Mouse (Mus musculus) ES-Bruce4 (cell line): Measurements from ENCODE around the gene Mss51. TPM values are rescaled to one million over a fixed set of nuclear protein-coding genes. Genes with fewer than 3 reads are reported as not detected.

Experiments
- H3K27ac ChIP-seq: 2 replicates; pipeline ENCODE4 v1.5.1; 2012; ENCODE audit warnings: low read length, inconsistent platforms; ENCODE audit not compliant: insufficient read depth
- H3K27me3 ChIP-seq: 2 replicates; pipeline ENCODE4 v1.6.1; 2012; ENCODE audit warnings: mild to moderate bottlenecking, low read length, inconsistent platforms; ENCODE audit not compliant: control insufficient read depth, poor library complexity, insufficient read depth, severe bottlenecking
- H3K36me3 ChIP-seq: 2 replicates; pipeline ENCODE4 v1.6.1; 2012; ENCODE audit warnings: inconsistent platforms, mild to moderate bottlenecking, low read length, moderate library complexity; ENCODE audit not compliant: control insufficient read depth, poor library complexity, insufficient read depth, severe bottlenecking
- H3K4me1 ChIP-seq: one replicate; pipeline ENCODE4 v1.8.1; 2011; ENCODE audit warnings: low read length; ENCODE audit not compliant: control insufficient read depth, insufficient read depth
- H3K4me3 ChIP-seq: 2 replicates; pipeline ENCODE4 v1.5.1; 2011; ENCODE audit warnings: low read depth, mild to moderate bottlenecking, low read length
- H3K9ac ChIP-seq: 2 replicates; pipeline ENCODE4 v1.6.1; 2012; ENCODE audit warnings: low read depth, mild to moderate bottlenecking, inconsistent platforms; ENCODE audit not compliant: poor library complexity, severe bottlenecking
- H3K9me3 ChIP-seq: replicated peaks from 2 replicates; pipeline ENCODE4 v1.6.1; 2012; ENCODE audit warnings: mild to moderate bottlenecking, low read length, inconsistent platforms; ENCODE audit not compliant: control insufficient read depth, poor library complexity, insufficient read depth, severe bottlenecking
- CTCF ChIP-seq: IDR thresholded peaks from one replicate; pipeline ENCODE4 v1.8.1; 2011; ENCODE audit warnings: low read depth, low read length
- EP300 ChIP-seq: IDR thresholded peaks from 2 replicates; pipeline ENCODE4 v1.6.1; 2011; ENCODE audit warnings: low read depth, low read length; ENCODE audit not compliant: insufficient read depth
- POLR2A ChIP-seq: IDR thresholded peaks from one replicate; pipeline ENCODE4 v1.8.1; 2011; ENCODE audit warnings: low read length; ENCODE audit not compliant: insufficient read depth
- polyA plus RNA-seq: library from polyadenylated mRNA; stranded (reverse); fragments of >200 nt; gene quantifications from 2 replicates; pipeline ENCODE4 v1.2.4, GENCODE M21; 2011; ENCODE audit warnings: low read depth; ENCODE audit not compliant: missing spikeins, insufficient read depth, insufficient read length

The Mss51 gene
- polyA plus RNA-seq = 3.2 and 3.8 TPM in 2 replicates

DNA sequence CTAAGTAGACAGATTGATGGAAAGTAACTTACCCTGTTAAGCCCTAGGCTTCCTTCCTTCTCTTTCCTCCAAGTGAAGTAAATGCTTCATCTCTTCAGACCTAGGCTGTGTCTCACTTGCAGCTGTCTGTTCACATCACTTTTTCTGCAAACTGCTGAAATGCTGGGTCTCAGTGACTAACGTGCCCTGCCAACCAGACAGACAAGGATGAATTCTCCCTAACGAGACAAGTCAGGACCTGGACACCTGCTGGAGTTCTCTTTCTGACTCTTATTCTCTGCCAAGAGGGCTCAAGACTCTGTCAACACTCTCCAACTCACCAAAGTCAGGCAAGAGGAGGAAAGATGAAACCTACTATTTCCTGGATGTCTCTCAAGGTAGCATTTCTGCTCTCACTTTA is at the start of gene Mss51:
Gene Mss51 (minus strand): TSS at position 299 of the 400 bp plus-strand sequence.
- Histone ChIP-seq H3K9me3 (no peaks in the 10 kb centered on the region), H3K27me3 (no peaks in the 10 kb centered on the region), H3K4me3 (no peak within 1 kb of the TSS), H3K4me1 (no peaks in the 10 kb centered on the region), H3K36me3 (peaks cover 11% of the 10 kb centered on the region), H3K27ac (no peak within 1 kb of the TSS), H3K9ac (no peak within 1 kb of the TSS)
- TF ChIP-seq CTCF (no peak), EP300 (no peak), POLR2A (no peak)

DNA sequence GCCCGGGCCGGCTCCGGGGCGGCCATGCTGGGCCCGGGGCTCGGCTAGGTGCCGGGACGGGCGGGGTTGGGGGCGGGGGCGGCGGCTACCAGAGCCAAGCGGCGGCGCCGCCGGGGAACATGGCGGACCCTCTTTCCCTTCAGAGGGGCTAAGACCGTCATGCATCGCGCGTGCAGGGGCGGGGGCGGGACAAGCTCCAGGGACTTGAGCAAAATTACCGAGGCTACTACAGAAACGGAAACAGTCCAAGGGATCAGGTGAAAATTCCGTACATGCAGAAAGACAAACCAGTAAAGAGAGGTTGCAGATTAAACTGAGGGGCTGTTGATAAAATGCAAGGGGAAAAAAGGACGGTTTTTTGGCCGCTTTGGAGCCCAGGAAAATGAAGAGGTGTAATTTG is 49.7 kb upstream of the Mss51 start, which contains the start of gene Ppp3cb:
Gene Ppp3cb (minus strand): TSS at position 159 of the 400 bp plus-strand sequence.
- Histone ChIP-seq H3K36me3 (peaks cover 10% of the 10 kb centered on the region), H3K4me3 (peak within 1 kb of the TSS; percentile 77), H3K9ac (peak within 1 kb of the TSS; percentile 84), H3K4me1 (no peaks in the 10 kb centered on the region), H3K27me3 (no peaks in the 10 kb centered on the region), H3K27ac (peak within 1 kb of the TSS; percentile 91), H3K9me3 (no peaks in the 10 kb centered on the region)
- TF ChIP-seq POLR2A = no peak
- no peak for TF ChIP-seq EP300
- TF ChIP-seq CTCF = no peak

GRCm38 (mm10) chr14:20545529-20546331 is 49.0 kb upstream of the Mss51 start:
- TF ChIP-seq POLR2A (no peak), CTCF (no peak), EP300 (no peak)
- peak overlapping the region; percentile 77 for H3K4me3 ChIP-seq
- H3K27me3 ChIP-seq = no peaks in the 10 kb centered on the region
- peak overlapping the region; percentile 84 for H3K9ac ChIP-seq
- H3K4me1 ChIP-seq = no peaks in the 10 kb centered on the region
- H3K36me3 ChIP-seq = peaks cover 10% of the 10 kb centered on the region
- H3K9me3 ChIP-seq = no peaks in the 10 kb centered on the region
- peak overlapping the region; percentile 91 for H3K27ac ChIP-seq

DNA sequence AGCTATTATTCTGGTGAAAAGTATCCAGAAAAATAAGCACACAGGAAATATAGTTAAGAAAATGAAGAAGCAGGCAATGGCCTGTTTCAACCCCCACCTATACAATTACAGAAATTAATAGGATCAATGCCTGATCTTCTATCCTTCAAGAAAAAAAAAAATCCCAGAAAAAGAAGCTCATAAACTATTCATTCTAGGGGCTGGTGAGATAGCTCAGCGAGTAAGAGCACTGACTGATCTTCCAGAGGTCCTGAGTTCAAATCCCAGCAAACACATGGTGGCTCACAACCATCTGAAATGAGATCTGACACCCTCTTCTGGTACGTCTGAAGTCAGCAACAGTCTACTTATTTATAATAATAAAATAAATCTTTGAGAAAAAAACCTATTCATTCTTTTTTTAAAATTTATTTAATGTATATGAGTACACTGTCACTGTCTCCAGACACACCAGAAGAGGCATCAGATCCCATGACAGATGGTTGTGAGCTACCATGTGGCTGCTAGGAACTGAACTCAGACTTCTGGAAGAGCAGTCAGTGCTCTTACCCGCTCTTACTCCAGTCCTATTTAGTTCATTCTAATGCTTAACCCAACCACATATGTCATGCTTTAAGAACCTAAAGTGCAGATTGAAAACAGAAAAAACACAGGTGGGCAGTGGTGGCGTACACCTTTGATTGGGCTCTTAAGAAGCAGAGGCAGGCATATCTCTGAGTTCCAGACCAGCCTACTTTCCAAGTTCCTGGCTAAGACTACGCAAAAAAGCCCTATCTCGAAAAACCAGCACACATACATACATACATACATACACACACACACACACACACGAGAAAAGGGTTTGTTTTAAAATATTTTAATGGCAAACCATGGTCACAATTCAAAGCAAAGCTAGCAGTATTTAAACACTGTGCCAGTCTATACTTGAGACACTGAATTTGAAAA is 48.0 kb upstream of the Mss51 start:
- H3K27ac ChIP-seq = no peak overlapping the region
- no peaks in the 10 kb centered on the region for H3K27me3 ChIP-seq
- H3K36me3 ChIP-seq = peaks cover 6% of the 10 kb centered on the region
- H3K4me1 ChIP-seq = no peaks in the 10 kb centered on the region
- no peaks in the 10 kb centered on the region for H3K9me3 ChIP-seq
- peak overlapping the region; percentile 54 for H3K4me3 ChIP-seq
- TF ChIP-seq EP300 = no peak
- H3K9ac ChIP-seq = peak overlapping the region; percentile 84

DNA sequence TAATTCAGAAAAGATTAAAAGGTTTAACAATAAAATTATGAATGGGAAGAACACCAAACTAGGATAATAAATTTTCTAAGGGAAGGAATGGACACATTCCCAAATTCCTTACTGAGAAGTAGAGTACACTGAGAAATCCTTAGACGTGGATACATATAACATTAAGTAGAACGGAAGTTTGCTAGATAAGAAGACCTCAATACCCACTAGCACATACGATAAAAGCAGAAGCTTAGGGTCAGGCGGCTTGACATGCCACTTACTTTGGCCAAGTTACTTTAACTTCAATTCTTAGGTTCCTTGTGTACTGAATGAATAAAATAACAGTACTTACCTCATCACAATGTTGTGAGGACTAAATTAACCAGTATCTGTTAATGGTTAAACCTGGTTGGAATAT is 32.9 kb upstream of the Mss51 start:
- Histone ChIP-seq H3K27me3 (no peaks in the 10 kb centered on the region), H3K27ac (no peak overlapping the region), H3K9ac (no peak overlapping the region), H3K9me3 (no peaks in the 10 kb centered on the region), H3K4me3 (no peak overlapping the region), H3K36me3 (no peaks in the 10 kb centered on the region), H3K4me1 (no peaks in the 10 kb centered on the region)
- TF ChIP-seq EP300 = no peak
